Mouse (Mus musculus): ENCODE data around the gene Lexm.

DNA sequence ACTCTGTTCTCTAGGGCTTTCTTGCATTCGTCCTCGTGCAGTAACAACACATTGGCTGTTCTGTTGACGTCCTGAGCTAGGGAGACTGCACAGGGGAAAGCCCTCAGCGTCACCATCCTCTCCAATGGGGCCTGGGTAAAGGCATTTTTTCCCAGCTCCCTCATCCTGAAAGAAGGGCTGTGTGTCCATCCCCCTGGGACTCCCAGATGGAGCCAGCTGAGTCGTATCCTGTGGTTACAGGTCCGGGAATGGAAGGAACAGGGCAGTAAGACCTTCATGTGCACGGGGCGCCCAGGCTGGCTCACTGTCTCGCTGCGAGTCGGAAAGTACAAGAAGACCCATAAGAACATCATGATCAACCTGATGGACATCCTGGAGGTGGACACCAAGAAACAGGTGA is 52.9 kb downstream of the Lexm start:
- TF ChIP-seq CTCF (IDR thresholded peaks at IDR 0.05): no peak
- TF ChIP-seq EP300 (IDR thresholded peaks at IDR 0.05): no peak

Data from lung, postnatal 0 days (tissue).